Mouse (Mus musculus): ENCODE measurements around the gene Sp1.

DNA sequence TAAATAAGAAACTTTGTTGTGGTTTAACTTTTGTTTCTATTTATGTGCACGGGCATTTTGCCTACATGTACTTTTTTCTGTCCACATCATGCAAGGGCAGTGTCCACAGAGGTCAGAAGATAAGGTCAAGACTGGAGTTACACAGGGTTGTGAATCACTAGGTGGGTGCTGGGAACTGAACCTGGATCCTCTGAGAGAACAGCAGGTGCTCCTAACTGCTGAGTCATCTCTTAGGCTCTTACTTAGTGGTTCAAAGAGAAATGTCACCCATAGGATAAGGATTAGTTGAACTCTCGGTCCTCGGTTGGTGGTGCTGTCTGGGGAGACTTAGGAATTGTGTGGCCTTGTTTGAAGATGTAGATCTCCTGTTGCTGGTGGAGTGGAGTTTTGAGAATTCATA is 17.0 kb upstream of the Sp1 start:
- TF ChIP-seq CTCF (conservative IDR thresholded peaks at IDR 0.05; ENCODE audit: low read length) (no peak), NANOG (IDR thresholded peaks at IDR 0.05; ENCODE audit: borderline replicate concordance, low read length) (no peak), POU5F1 (IDR thresholded peaks at IDR 0.05; ENCODE audit: borderline replicate concordance, low read length) (no peak)

All from E14TG2a.4 (cell line).